Mouse (Mus musculus): ENCODE results near the gene Nckap1l. TPM values are rescaled to one million over a fixed set of nuclear protein-coding genes. Genes with fewer than 3 reads are reported as not detected.

The Nckap1l gene
- polyA plus RNA-seq, 1 experiment from 2014 or later = 1.9 TPM

- ATAC-seq (replicated peaks; ENCODE audit: insufficient number of reproducible peaks, low FRiP score, low TSS enrichment) = no peak
- H3K27me3 ChIP-seq (ENCODE audit: control insufficient read depth, insufficient read depth, low read length) = no peaks in the 10 kb centered on the region
- WGBS (ENCODE audit: insufficient replicate concordance) = 69% methylated on average over 7 of the region's 7 CpGs
- H3K27ac ChIP-seq (ENCODE audit: low read depth, low read length) = no peak overlapping the region
- no peak overlapping the region for H3K9ac ChIP-seq (ENCODE audit: low read depth, low read length)
- no peak overlapping the region for H3K4me2 ChIP-seq
- H3K4me3 ChIP-seq (ENCODE audit: low read depth, low read length) = no peak overlapping the region
- H3K4me1 ChIP-seq (ENCODE audit: control insufficient read depth, insufficient read depth, low read length) = no peaks in the 10 kb centered on the region
- no peaks in the 10 kb centered on the region for H3K9me3 ChIP-seq (replicated peaks; ENCODE audit: control insufficient read depth, low read length)
- no peaks in the 10 kb centered on the region for H3K36me3 ChIP-seq (ENCODE audit: control insufficient read depth, insufficient read depth, low read length)
These were observed 18.0 kb downstream of the Nckap1l start for GRCm38 (mm10) chr15:103471488-103472194.

DNA sequence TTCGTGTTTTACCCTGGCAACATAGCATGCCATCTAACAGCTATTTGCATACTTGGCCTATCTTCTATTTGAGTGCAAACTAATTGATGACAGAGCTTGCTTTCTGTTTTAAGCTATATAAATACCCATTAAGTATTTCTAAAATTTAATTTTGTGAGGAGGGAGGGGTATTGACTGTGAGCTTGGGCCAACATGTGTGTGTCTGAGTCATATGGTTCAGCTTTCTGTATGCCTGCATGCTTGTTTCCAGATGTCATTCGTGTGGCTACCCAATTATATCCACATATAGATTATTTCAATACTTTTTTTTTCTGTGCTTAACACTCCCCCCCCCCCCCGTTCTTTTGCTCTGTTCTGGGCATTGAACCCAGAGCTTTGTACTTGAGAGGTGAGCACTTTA, 18.7 kb downstream of the Nckap1l start:
- no peak for ATAC-seq (replicated peaks; ENCODE audit: insufficient number of reproducible peaks, low FRiP score, low TSS enrichment)
- H3K27me3 ChIP-seq (ENCODE audit: control insufficient read depth, insufficient read depth, low read length) = no peaks in the 10 kb centered on the region
- no peak overlapping the region for H3K9ac ChIP-seq (ENCODE audit: low read depth, low read length)
- H3K36me3 ChIP-seq (ENCODE audit: control insufficient read depth, insufficient read depth, low read length) = no peaks in the 10 kb centered on the region
- no peaks in the 10 kb centered on the region for H3K4me1 ChIP-seq (ENCODE audit: control insufficient read depth, insufficient read depth, low read length)
- no peak overlapping the region for H3K4me2 ChIP-seq
- H3K4me3 ChIP-seq (ENCODE audit: low read depth, low read length) = no peak overlapping the region
- WGBS (ENCODE audit: insufficient replicate concordance) = 70% methylated on average over 3 of the region's 3 CpGs
- no peaks in the 10 kb centered on the region for H3K9me3 ChIP-seq (replicated peaks; ENCODE audit: control insufficient read depth, low read length)
- H3K27ac ChIP-seq (ENCODE audit: low read depth, low read length) = no peak overlapping the region

DNA sequence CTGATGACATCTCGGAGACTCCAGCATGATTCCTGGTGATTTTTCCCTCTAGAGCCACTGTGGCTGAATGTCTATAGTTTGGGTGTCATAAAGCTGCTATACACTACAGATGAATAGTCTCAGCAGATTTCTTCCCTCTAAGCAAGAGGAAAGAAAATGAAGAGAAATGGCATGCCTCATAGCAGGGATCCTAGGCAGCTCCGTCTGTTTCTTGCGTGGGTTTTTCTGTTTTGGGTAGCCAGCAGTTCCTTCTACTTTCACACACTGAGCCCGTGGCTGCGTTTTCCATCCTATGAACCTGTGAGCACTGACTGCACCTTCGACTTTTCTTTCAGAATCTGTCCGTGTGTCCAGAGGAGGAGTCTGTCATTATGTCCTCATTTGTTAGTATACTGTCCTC, 19.6 kb downstream of the Nckap1l start:
- no peak overlapping the region for H3K4me2 ChIP-seq
- ATAC-seq (replicated peaks; ENCODE audit: insufficient number of reproducible peaks, low FRiP score, low TSS enrichment) = no peak
- 82% methylated on average over 7 of the region's 7 CpGs for WGBS (ENCODE audit: insufficient replicate concordance)
- H3K36me3 ChIP-seq (ENCODE audit: control insufficient read depth, insufficient read depth, low read length) = no peaks in the 10 kb centered on the region
- H3K9me3 ChIP-seq (replicated peaks; ENCODE audit: control insufficient read depth, low read length) = no peaks in the 10 kb centered on the region
- H3K4me1 ChIP-seq (ENCODE audit: control insufficient read depth, insufficient read depth, low read length) = no peaks in the 10 kb centered on the region
- H3K27ac ChIP-seq (ENCODE audit: low read depth, low read length) = no peak overlapping the region
- no peak overlapping the region for H3K4me3 ChIP-seq (ENCODE audit: low read depth, low read length)
- no peaks in the 10 kb centered on the region for H3K27me3 ChIP-seq (ENCODE audit: control insufficient read depth, insufficient read depth, low read length)
- no peak overlapping the region for H3K9ac ChIP-seq (ENCODE audit: low read depth, low read length)

- no peaks in the 10 kb centered on the region for H3K36me3 ChIP-seq (ENCODE audit: control insufficient read depth, insufficient read depth, low read length)
- no peak overlapping the region for H3K9ac ChIP-seq (ENCODE audit: low read depth, low read length)
- no peak overlapping the region for H3K4me2 ChIP-seq
- ATAC-seq (replicated peaks; ENCODE audit: insufficient number of reproducible peaks, low FRiP score, low TSS enrichment) = no peak
- no peak overlapping the region for H3K27ac ChIP-seq (ENCODE audit: low read depth, low read length)
- WGBS (ENCODE audit: insufficient replicate concordance) = 79% methylated on average over 5 of the region's 5 CpGs
- H3K27me3 ChIP-seq (ENCODE audit: control insufficient read depth, insufficient read depth, low read length) = no peaks in the 10 kb centered on the region
- H3K4me1 ChIP-seq (ENCODE audit: control insufficient read depth, insufficient read depth, low read length) = no peaks in the 10 kb centered on the region
- no peak overlapping the region for H3K4me3 ChIP-seq (ENCODE audit: low read depth, low read length)
- no peaks in the 10 kb centered on the region for H3K9me3 ChIP-seq (replicated peaks; ENCODE audit: control insufficient read depth, low read length)
These were observed 20.2 kb downstream of the Nckap1l start for GRCm38 (mm10) chr15:103473769-103474168.

DNA sequence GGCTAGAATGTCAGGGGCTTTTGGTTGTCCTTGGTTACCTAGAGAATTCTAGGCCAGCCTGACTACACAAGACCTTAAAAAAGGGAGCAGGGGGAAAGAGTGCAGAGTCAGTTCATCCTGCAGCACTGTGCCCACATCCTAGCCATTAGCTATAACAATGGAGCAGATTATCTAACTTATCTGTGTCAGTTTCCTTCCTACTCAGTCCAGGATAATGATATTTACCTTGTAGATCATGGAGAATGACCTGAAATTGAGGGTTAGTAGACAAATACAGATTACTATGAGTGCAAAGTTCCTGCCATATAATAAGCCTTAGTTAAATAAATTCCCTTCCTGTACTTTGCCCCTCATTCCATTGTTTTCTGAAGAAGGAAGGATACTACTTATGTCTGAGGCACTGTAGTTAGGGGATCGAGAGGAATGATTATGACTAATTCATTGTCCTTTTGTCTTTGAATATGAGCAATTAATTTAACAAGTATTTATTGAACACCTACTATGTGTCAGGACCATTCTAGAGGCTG, 25.5 kb downstream of the Nckap1l start:
- Histone ChIP-seq H3K9me3 (replicated peaks; ENCODE audit: control insufficient read depth, low read length) (no peaks in the 10 kb centered on the region), H3K36me3 (ENCODE audit: control insufficient read depth, insufficient read depth, low read length) (no peaks in the 10 kb centered on the region), H3K9ac (ENCODE audit: low read depth, low read length) (no peak overlapping the region), H3K4me3 (ENCODE audit: low read depth, low read length) (no peak overlapping the region), H3K27me3 (ENCODE audit: control insufficient read depth, insufficient read depth, low read length) (0 out of 2 replicates have a peak, but pooled peaks cover 3% of the 10 kb centered on the region), H3K27ac (ENCODE audit: low read depth, low read length) (no peak overlapping the region), H3K4me1 (ENCODE audit: control insufficient read depth, insufficient read depth, low read length) (no peaks in the 10 kb centered on the region), H3K4me2 (no peak overlapping the region)
- no peak for ATAC-seq (replicated peaks; ENCODE audit: insufficient number of reproducible peaks, low FRiP score, low TSS enrichment)
- 54% methylated on average over 1 of the region's 1 CpGs for WGBS (ENCODE audit: insufficient replicate concordance)

GRCm38 (mm10) chr15:103480129-103480528, 26.5 kb downstream of the Nckap1l start:
- Histone ChIP-seq H3K36me3 (ENCODE audit: control insufficient read depth, insufficient read depth, low read length) (no peaks in the 10 kb centered on the region), H3K27ac (ENCODE audit: low read depth, low read length) (no peak overlapping the region), H3K9ac (ENCODE audit: low read depth, low read length) (no peak overlapping the region), H3K9me3 (replicated peaks; ENCODE audit: control insufficient read depth, low read length) (no peaks in the 10 kb centered on the region), H3K4me2 (no peak overlapping the region), H3K4me1 (ENCODE audit: control insufficient read depth, insufficient read depth, low read length) (no peaks in the 10 kb centered on the region), H3K4me3 (ENCODE audit: low read depth, low read length) (no peak overlapping the region), H3K27me3 (ENCODE audit: control insufficient read depth, insufficient read depth, low read length) (0 out of 2 replicates have a peak, but pooled peaks cover 3% of the 10 kb centered on the region)
- 71% methylated on average over 2 of the region's 2 CpGs for WGBS (ENCODE audit: insufficient replicate concordance)
- ATAC-seq (replicated peaks; ENCODE audit: insufficient number of reproducible peaks, low FRiP score, low TSS enrichment) = no peak

- H3K36me3 ChIP-seq (ENCODE audit: control insufficient read depth, insufficient read depth, low read length) = no peaks in the 10 kb centered on the region
- no peak overlapping the region for H3K9ac ChIP-seq (ENCODE audit: low read depth, low read length)
- H3K9me3 ChIP-seq (replicated peaks; ENCODE audit: control insufficient read depth, low read length) = no peaks in the 10 kb centered on the region
- 7% methylated on average over 1 of the region's 1 CpGs for WGBS (ENCODE audit: insufficient replicate concordance)
- H3K27me3 ChIP-seq (ENCODE audit: control insufficient read depth, insufficient read depth, low read length) = 0 out of 2 replicates have a peak, but pooled peaks cover 3% of the 10 kb centered on the region
- no peak for ATAC-seq (replicated peaks; ENCODE audit: insufficient number of reproducible peaks, low FRiP score, low TSS enrichment)
- H3K27ac ChIP-seq (ENCODE audit: low read depth, low read length) = no peak overlapping the region
- no peak overlapping the region for H3K4me3 ChIP-seq (ENCODE audit: low read depth, low read length)
- H3K4me2 ChIP-seq = no peak overlapping the region
- no peaks in the 10 kb centered on the region for H3K4me1 ChIP-seq (ENCODE audit: control insufficient read depth, insufficient read depth, low read length)
These were observed 28.9 kb downstream of the Nckap1l start for GRCm38 (mm10) chr15:103482488-103482887.

- 0 out of 2 replicates have a peak, but pooled peaks cover 3% of the 10 kb centered on the region for H3K27me3 ChIP-seq (ENCODE audit: control insufficient read depth, insufficient read depth, low read length)
- H3K4me2 ChIP-seq = no peak overlapping the region
- no peaks in the 10 kb centered on the region for H3K4me1 ChIP-seq (ENCODE audit: control insufficient read depth, insufficient read depth, low read length)
- no peak overlapping the region for H3K27ac ChIP-seq (ENCODE audit: low read depth, low read length)
- no peak overlapping the region for H3K9ac ChIP-seq (ENCODE audit: low read depth, low read length)
- no peak for ATAC-seq (replicated peaks; ENCODE audit: insufficient number of reproducible peaks, low FRiP score, low TSS enrichment)
- H3K36me3 ChIP-seq (ENCODE audit: control insufficient read depth, insufficient read depth, low read length) = no peaks in the 10 kb centered on the region
- H3K4me3 ChIP-seq (ENCODE audit: low read depth, low read length) = no peak overlapping the region
- H3K9me3 ChIP-seq (replicated peaks; ENCODE audit: control insufficient read depth, low read length) = no peaks in the 10 kb centered on the region
- WGBS (ENCODE audit: insufficient replicate concordance) = 42% methylated on average over 2 of the region's 2 CpGs
These were observed 30.9 kb downstream of the Nckap1l start for GRCm38 (mm10) chr15:103484490-103484889.

GRCm38 (mm10) chr15:103485106-103485505, 31.5 kb downstream of the Nckap1l start:
- Histone ChIP-seq H3K36me3 (ENCODE audit: control insufficient read depth, insufficient read depth, low read length) (no peaks in the 10 kb centered on the region), H3K9ac (ENCODE audit: low read depth, low read length) (no peak overlapping the region), H3K4me2 (no peak overlapping the region), H3K27ac (ENCODE audit: low read depth, low read length) (no peak overlapping the region), H3K9me3 (replicated peaks; ENCODE audit: control insufficient read depth, low read length) (no peaks in the 10 kb centered on the region), H3K4me3 (ENCODE audit: low read depth, low read length) (no peak overlapping the region), H3K27me3 (ENCODE audit: control insufficient read depth, insufficient read depth, low read length) (0 out of 2 replicates have a peak, but pooled peaks cover 3% of the 10 kb centered on the region), H3K4me1 (ENCODE audit: control insufficient read depth, insufficient read depth, low read length) (no peaks in the 10 kb centered on the region)
- ATAC-seq (replicated peaks; ENCODE audit: insufficient number of reproducible peaks, low FRiP score, low TSS enrichment) = no peak
- WGBS (ENCODE audit: insufficient replicate concordance) = 66% methylated on average over 3 of the region's 3 CpGs

Measured in heart, embryonic 11.5 days (tissue).